Mouse (Mus musculus) midbrain, postnatal 0 days (tissue): ENCODE results near the gene Lcp1. TPM values are rescaled to one million over a fixed set of nuclear protein-coding genes. Genes with fewer than 3 reads are reported as not detected.

Source experiments
- ATAC-seq: fragments of 200-750 bp; cut with Nextera tagmentation; 2 replicates; pipeline ENCODE4 v1.8.0; 2017; ENCODE audit warnings: moderate number of reproducible peaks, mild to moderate bottlenecking, moderate TSS enrichment, moderate library complexity; ENCODE audit not compliant: low FRiP score
- DNase-seq: peaks from one replicate; pipeline ENCODE4 v3.0.0-alpha.2; 2015; ENCODE audit warnings: low spot score
- H3K27ac ChIP-seq: fragments of 300-500 bp; sonication (generic); 2 replicates; pipeline ENCODE4 v1.5.1; 2014; ENCODE audit warnings: low read depth, mild to moderate bottlenecking, low read length, mixed read lengths
- H3K27me3 ChIP-seq: fragments of 300-500 bp; sonication (generic); 2 replicates; pipeline ENCODE4 v1.6.1; 2014; ENCODE audit warnings: low read length, control low read depth, mixed read lengths; ENCODE audit not compliant: insufficient read depth
- H3K36me3 ChIP-seq: fragments of 300-500 bp; sonication (generic); 2 replicates; pipeline ENCODE4 v1.6.1; 2014; ENCODE audit warnings: low read length, control low read depth, mixed read lengths; ENCODE audit not compliant: insufficient read depth
- H3K4me1 ChIP-seq: fragments of 300-500 bp; sonication (generic); 2 replicates; pipeline ENCODE4 v1.6.1; 2014; ENCODE audit warnings: mild to moderate bottlenecking, control low read depth, antibody characterized with exemption, low read length, mixed read lengths; ENCODE audit not compliant: insufficient read depth
- H3K4me2 ChIP-seq: fragments of 300-500 bp; sonication (generic); 2 replicates; pipeline ENCODE4 v1.6.1; 2014; ENCODE audit warnings: low read depth, mild to moderate bottlenecking, low read length, mixed read lengths; ENCODE audit not compliant: poor library complexity, severe bottlenecking
- H3K4me3 ChIP-seq: fragments of 300-500 bp; sonication (generic); 2 replicates; pipeline ENCODE4 v1.5.1; 2014; ENCODE audit warnings: low read depth, mild to moderate bottlenecking, low read length, moderate library complexity
- H3K9ac ChIP-seq: fragments of 300-500 bp; sonication (generic); replicated peaks from 2 replicates; pipeline ENCODE4 v1.6.1; 2014; ENCODE audit warnings: mild to moderate bottlenecking, low read length, moderate library complexity, mixed read lengths; ENCODE audit not compliant: poor library complexity, severe bottlenecking
- H3K9me3 ChIP-seq: fragments of 300-500 bp; sonication (generic); 2 replicates; pipeline ENCODE4 v1.6.1; 2016; ENCODE audit warnings: low read length, control low read depth
- CTCF ChIP-seq: IDR thresholded peaks from 2 replicates; pipeline ENCODE4 v1.5.1; 2016; ENCODE audit warnings: antibody characterized with exemption, mild to moderate bottlenecking
- WGBS: fragments of 180-500 bp; shearing (Covaris S2); extraction: QIAGEN DNeasy Blood & Tissue Kit; methylation state at CpG from one replicate; pipeline ENCODE4 v1.1.7; 2014; 5-methylcytosine and 5-hydroxymethylcytosine counted together
- polyA plus RNA-seq: library from polyadenylated mRNA; unstranded; fragments of >200 nt; fragmentation: Nextera tagmentation; extraction: Ambion mirVana; gene quantifications from 2 replicates; pipeline ENCODE4 v1.2.1, GENCODE M21; 2015
- total RNA-seq: library from RNA; depleted of rRNA; stranded (reverse); fragments of >200 nt; gene quantifications from 2 replicates; pipeline ENCODE4 v1.2.3, GENCODE M21; 2014

The Lcp1 gene
- total and polyA plus RNA-seq, 2 experiments from 2014 or later = 6.9 to 7.8 TPM

GRCm38 (mm10) chr14:75184069-75184790, 53.3 kb downstream of the Lcp1 start:
- Histone ChIP-seq H3K4me1 (no peaks in the 10 kb centered on the region), H3K9me3 (no peaks in the 10 kb centered on the region), H3K27me3 (no peaks in the 10 kb centered on the region), H3K27ac (no peak overlapping the region), H3K4me2 (no peak overlapping the region), H3K9ac (no peak overlapping the region), H3K36me3 (no peaks in the 10 kb centered on the region), H3K4me3 (no peak overlapping the region)
- WGBS = 87% methylated on average over 4 of the region's 4 CpGs
- TF ChIP-seq CTCF = no peak
- ATAC-seq = no peak
- no peak for DNase-seq

GRCm38 (mm10) chr14:75185796-75186594, 55.1 kb downstream of the Lcp1 start:
- DNase-seq (no peak), ATAC-seq (no peak)
- TF ChIP-seq CTCF = no peak
- no peaks in the 10 kb centered on the region for H3K36me3 ChIP-seq
- H3K9me3 ChIP-seq = no peaks in the 10 kb centered on the region
- H3K4me1 ChIP-seq = no peaks in the 10 kb centered on the region
- no peak overlapping the region for H3K9ac ChIP-seq
- no peaks in the 10 kb centered on the region for H3K27me3 ChIP-seq
- no peak overlapping the region for H3K27ac ChIP-seq
- 78% methylated on average over 5 of the region's 5 CpGs for WGBS
- no peak overlapping the region for H3K4me2 ChIP-seq
- no peak overlapping the region for H3K4me3 ChIP-seq

- H3K4me2 ChIP-seq = no peak overlapping the region
- H3K9ac ChIP-seq = no peak overlapping the region
- H3K9me3 ChIP-seq = no peaks in the 10 kb centered on the region
- H3K4me1 ChIP-seq = no peaks in the 10 kb centered on the region
- no peak for DNase-seq
- no peaks in the 10 kb centered on the region for H3K36me3 ChIP-seq
- no peak for TF ChIP-seq CTCF
- WGBS = 91% methylated on average over 8 of the region's 8 CpGs
- no peak overlapping the region for H3K4me3 ChIP-seq
- no peak overlapping the region for H3K27ac ChIP-seq
- H3K27me3 ChIP-seq = no peaks in the 10 kb centered on the region
- no peak for ATAC-seq
Observed at GRCm38 (mm10) chr14:75186858-75187415, 56.0 kb downstream of the Lcp1 start.

GRCm38 (mm10) chr14:75188521-75188920, 57.6 kb downstream of the Lcp1 start:
- no peak overlapping the region for H3K4me2 ChIP-seq
- no peak overlapping the region for H3K4me3 ChIP-seq
- ATAC-seq (no peak), DNase-seq (no peak)
- no peaks in the 10 kb centered on the region for H3K27me3 ChIP-seq
- no peaks in the 10 kb centered on the region for H3K9me3 ChIP-seq
- TF ChIP-seq CTCF = peak; percentile 37
- 77% methylated on average over 6 of the region's 6 CpGs for WGBS
- H3K4me1 ChIP-seq = no peaks in the 10 kb centered on the region
- no peak overlapping the region for H3K9ac ChIP-seq
- H3K36me3 ChIP-seq = no peaks in the 10 kb centered on the region
- no peak overlapping the region for H3K27ac ChIP-seq

GRCm38 (mm10) chr14:75189031-75189430, 58.1 kb downstream of the Lcp1 start:
- Histone ChIP-seq H3K27ac (no peak overlapping the region), H3K9ac (no peak overlapping the region), H3K27me3 (no peaks in the 10 kb centered on the region), H3K4me1 (no peaks in the 10 kb centered on the region), H3K36me3 (no peaks in the 10 kb centered on the region), H3K9me3 (no peaks in the 10 kb centered on the region), H3K4me2 (no peak overlapping the region), H3K4me3 (no peak overlapping the region)
- ATAC-seq (no peak), DNase-seq (no peak)
- no peak for TF ChIP-seq CTCF
- WGBS = 96% methylated on average over 4 of the region's 4 CpGs

GRCm38 (mm10) chr14:75190683-75191082, 59.8 kb downstream of the Lcp1 start:
- ATAC-seq (no peak), DNase-seq (no peak)
- no peak overlapping the region for H3K4me2 ChIP-seq
- no peak for TF ChIP-seq CTCF
- H3K27me3 ChIP-seq = no peaks in the 10 kb centered on the region
- H3K27ac ChIP-seq = no peak overlapping the region
- H3K4me1 ChIP-seq = no peaks in the 10 kb centered on the region
- no peak overlapping the region for H3K9ac ChIP-seq
- 87% methylated on average over 4 of the region's 4 CpGs for WGBS
- H3K4me3 ChIP-seq = no peak overlapping the region
- no peaks in the 10 kb centered on the region for H3K36me3 ChIP-seq
- no peaks in the 10 kb centered on the region for H3K9me3 ChIP-seq
